Mouse (Mus musculus): Measurements from ENCODE around the gene Cfh.

GRCm38 (mm10) chr1:140205329-140205728 lies 21.8 kb upstream of the Cfh start:
- TF ChIP-seq CTCF (IDR thresholded peaks at IDR 0.05; ENCODE audit: low read depth) (no peak), EP300 (IDR thresholded peaks at IDR 0.05; ENCODE audit: low read depth) (no peak)
